Comparison of ENCODE assay signal across 12 mouse cellular contexts in the genomic region with DNA sequence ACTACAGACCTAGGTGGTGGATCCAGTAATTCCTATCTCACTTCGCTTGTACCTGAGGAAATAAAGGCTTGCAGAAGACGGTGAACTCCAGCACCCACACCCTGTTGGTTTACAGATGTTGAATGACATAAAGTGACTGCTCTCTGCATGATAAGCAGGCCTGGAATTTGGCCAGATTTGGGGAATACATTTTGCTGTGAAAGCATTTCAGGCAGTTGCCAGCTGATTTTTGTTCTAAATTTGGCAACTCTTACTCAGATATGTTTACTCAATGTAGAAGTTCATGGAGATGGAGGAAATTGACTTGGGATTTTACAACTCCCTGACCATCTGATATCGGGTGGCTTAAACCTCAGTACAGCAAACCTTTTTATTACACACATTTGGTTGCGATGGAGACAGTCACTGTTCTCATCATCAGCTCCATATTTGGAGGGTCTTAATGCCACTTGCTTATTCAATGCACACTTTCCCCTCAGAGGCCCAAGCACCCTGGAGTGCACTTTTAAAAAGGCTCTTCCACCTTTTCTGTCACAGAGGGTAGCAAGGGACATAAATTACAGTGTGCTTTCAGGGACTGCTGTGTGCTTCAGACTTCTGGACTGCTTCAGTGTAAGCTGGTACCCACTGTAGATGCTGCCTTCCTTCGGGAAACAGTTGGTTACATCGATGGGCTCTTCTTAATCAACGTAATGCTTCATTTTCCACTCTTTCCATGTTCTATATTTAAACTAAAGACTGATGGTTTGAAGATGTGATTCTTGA.
DNase-seq lines count a peak whose midpoint lies in the region; ATAC-seq and TF ChIP-seq lines count a peak whose summit lies in the region.
"Had no signal": no experiment of that assay in that cellular context is flagged by ENCODE, and none has a peak within 500 bp of the region (broad histone marks: within the 10 kb centered on the region; RNA-seq: fewer than 3 reads in every experiment).

No protein-coding gene starts in this region.

- TF ChIP-seq CTCF in heart, adult 2 months (IDR thresholded peaks at IDR 0.05) = no peak
- no peak for TF ChIP-seq CTCF in brain, embryonic 14.5 days (IDR thresholded peaks at IDR 0.05; ENCODE audit: borderline replicate concordance, extremely low read depth, insufficient read depth, insufficient read length)
- TF ChIP-seq CTCF in midbrain, postnatal 0 days (IDR thresholded peaks at IDR 0.05) = no peak

- no peak for TF ChIP-seq EP300 in heart, adult 2 months (IDR thresholded peaks at IDR 0.05; ENCODE audit: insufficient read depth, low read depth, low read length)

- no peaks in the 10 kb centered on the region for H3K36me3 ChIP-seq in heart, embryonic 13.5 days
- no peaks in the 10 kb centered on the region for H3K36me3 ChIP-seq in heart, adult 2 months (ENCODE audit: control insufficient read depth, insufficient read depth, low read length)
- no peaks in the 10 kb centered on the region for H3K36me3 ChIP-seq in limb, embryonic 14.5 days (ENCODE audit: control insufficient read depth, insufficient read depth, low read length)
- no peaks in the 10 kb centered on the region for H3K36me3 ChIP-seq in limb, embryonic 10.5 days
- no peaks in the 10 kb centered on the region for H3K36me3 ChIP-seq in midbrain, postnatal 0 days (ENCODE audit: insufficient read depth, low read length)
- H3K36me3 ChIP-seq: midbrain, embryonic 12.5 days had no signal

- no peak overlapping the region for H3K4me2 ChIP-seq in heart, embryonic 13.5 days
- no peak overlapping the region for H3K4me2 ChIP-seq in limb, embryonic 14.5 days (replicated peaks; ENCODE audit: low read depth, low read length, severe bottlenecking)
- no peak overlapping the region for H3K4me2 ChIP-seq in midbrain, postnatal 0 days (ENCODE audit: low read depth, low read length, poor library complexity, severe bottlenecking)
- H3K4me2 ChIP-seq: midbrain, embryonic 12.5 days had no signal

- H3K4me3 ChIP-seq in heart, embryonic 13.5 days = no peak overlapping the region
- no peak overlapping the region for H3K4me3 ChIP-seq in heart, adult 2 months
- no peak overlapping the region for H3K4me3 ChIP-seq in limb, embryonic 14.5 days (replicated peaks; ENCODE audit: low read length)
- no peak overlapping the region for H3K4me3 ChIP-seq in limb, embryonic 10.5 days
- H3K4me3 ChIP-seq in midbrain, postnatal 0 days (ENCODE audit: low read depth, low read length) = no peak overlapping the region
- H3K4me3 ChIP-seq: midbrain, embryonic 12.5 days had no signal

- DNase-seq in heart, adult 2 months = no peak
- peak; percentile 10 for DNase-seq in limb, embryonic 14.5 days (ENCODE audit: low spot score)
- DNase-seq in limb, embryonic 10.5 days (ENCODE audit: low spot score) = no peak
- DNase-seq in brain, embryonic 14.5 days (ENCODE audit: low read depth) = peak; percentile 65
- peak; percentile 39 for DNase-seq in midbrain, postnatal 0 days (ENCODE audit: low spot score)
- DNase-seq in embryo, embryonic 11 days = no peak
- DNase-seq: kidney, postnatal 10 days; liver, postnatal 0 days; thymus, postnatal 4 days had no signal

- H3K9me3 ChIP-seq in heart, embryonic 13.5 days = no peaks in the 10 kb centered on the region
- no peaks in the 10 kb centered on the region for H3K9me3 ChIP-seq in limb, embryonic 14.5 days (ENCODE audit: control insufficient read depth, low read length)
- H3K9me3 ChIP-seq in limb, embryonic 10.5 days (replicated peaks) = no peaks in the 10 kb centered on the region
- no peaks in the 10 kb centered on the region for H3K9me3 ChIP-seq in midbrain, postnatal 0 days (ENCODE audit: low read length)
- H3K9me3 ChIP-seq: midbrain, embryonic 12.5 days had no signal

- intact Hi-C loops in heart, adult 2 months (cut with DNase I) = no loop called here

- H3K27ac ChIP-seq in heart, embryonic 13.5 days (replicated peaks) = peak overlapping the region; percentile 42; the same call in 1 of the 2 replicates
- no peak overlapping the region for H3K27ac ChIP-seq in heart, adult 2 months
- H3K27ac ChIP-seq in limb, embryonic 14.5 days (replicated peaks; ENCODE audit: low read depth, low read length) = no peak overlapping the region
- no peak overlapping the region for H3K27ac ChIP-seq in limb, embryonic 10.5 days
- no peak overlapping the region for H3K27ac ChIP-seq in midbrain, postnatal 0 days (ENCODE audit: low read depth, low read length)
- H3K27ac ChIP-seq: midbrain, embryonic 12.5 days had no signal

- peaks cover 21% of the 10 kb centered on the region for H3K4me1 ChIP-seq in heart, embryonic 13.5 days
- H3K4me1 ChIP-seq in heart, adult 2 months (ENCODE audit: control insufficient read depth, insufficient read depth, low read length) = no peaks in the 10 kb centered on the region
- H3K4me1 ChIP-seq in limb, embryonic 14.5 days (ENCODE audit: control insufficient read depth, insufficient read depth, low read length) = no peaks in the 10 kb centered on the region
- H3K4me1 ChIP-seq in limb, embryonic 10.5 days = no peaks in the 10 kb centered on the region
- no peaks in the 10 kb centered on the region for H3K4me1 ChIP-seq in midbrain, postnatal 0 days (ENCODE audit: insufficient read depth, low read length)
- H3K4me1 ChIP-seq: midbrain, embryonic 12.5 days had no signal

- no peak for TF ChIP-seq POLR2A in heart, adult 2 months (IDR thresholded peaks at IDR 0.05; ENCODE audit: insufficient read depth, low read depth, low read length)
- TF ChIP-seq POLR2A in limb, embryonic 14.5 days (IDR thresholded peaks at IDR 0.05; ENCODE audit: borderline replicate concordance, extremely low read depth, insufficient read depth, insufficient read length) = no peak
- TF ChIP-seq POLR2A in brain, embryonic 14.5 days (IDR thresholded peaks at IDR 0.05; ENCODE audit: borderline replicate concordance, extremely low read depth, insufficient read depth, insufficient read length, poor library complexity, severe bottlenecking) = no peak

- ATAC-seq in heart, embryonic 13.5 days (ENCODE audit: extremely low read depth, insufficient number of reproducible peaks, low FRiP score, low TSS enrichment) = no peak
- ATAC-seq in limb, embryonic 14.5 days (ENCODE audit: low FRiP score, low read depth) = no peak
- no peak for ATAC-seq in midbrain, postnatal 0 days (ENCODE audit: low FRiP score)
- ATAC-seq: inflammation-experienced regulatory T-cells, adult 6 months; liver, postnatal 0 days had no signal

- no peak overlapping the region for H3K9ac ChIP-seq in heart, embryonic 13.5 days
- H3K9ac ChIP-seq in heart, adult 2 months (ENCODE audit: low read depth, low read length) = no peak overlapping the region
- no peak overlapping the region for H3K9ac ChIP-seq in limb, embryonic 14.5 days (ENCODE audit: low read depth, low read length, severe bottlenecking)
- no peak overlapping the region for H3K9ac ChIP-seq in midbrain, postnatal 0 days (replicated peaks; ENCODE audit: low read length, poor library complexity, severe bottlenecking)
- H3K9ac ChIP-seq: liver, postnatal 0 days; midbrain, embryonic 12.5 days had no signal

- H3K27me3 ChIP-seq in heart, embryonic 13.5 days (replicated peaks) = no peaks in the 10 kb centered on the region
- no peaks in the 10 kb centered on the region for H3K27me3 ChIP-seq in heart, adult 2 months (ENCODE audit: control insufficient read depth, insufficient read depth, low read length)
- no peaks in the 10 kb centered on the region for H3K27me3 ChIP-seq in limb, embryonic 14.5 days (ENCODE audit: control insufficient read depth, insufficient read depth, low read length)
- no peaks in the 10 kb centered on the region for H3K27me3 ChIP-seq in limb, embryonic 10.5 days (ENCODE audit: low read depth, poor library complexity, severe bottlenecking)
- H3K27me3 ChIP-seq in midbrain, postnatal 0 days (ENCODE audit: insufficient read depth, low read length) = no peaks in the 10 kb centered on the region
- H3K27me3 ChIP-seq: midbrain, embryonic 12.5 days had no signal

- WGBS in heart, embryonic 13.5 days = 66% methylated on average over 7 of the region's 7 CpGs
- 61% methylated on average over 7 of the region's 7 CpGs for WGBS in heart, adult 2 months
- WGBS in limb, embryonic 14.5 days = 76% methylated on average over 7 of the region's 7 CpGs
- WGBS in limb, embryonic 10.5 days = 90% methylated on average over 7 of the region's 7 CpGs
- 73% methylated on average over 7 of the region's 7 CpGs for WGBS in midbrain, postnatal 0 days

- H3K79me2 ChIP-seq in heart, adult 2 months (replicated peaks; ENCODE audit: control insufficient read depth, insufficient read depth, low read length) = no peaks in the 10 kb centered on the region

Comparison
In these comparisons a context has a peak if more than half of its experiments do, and no peak if none do; other contexts are left out.
1. DNase-seq: peak in limb, embryonic 14.5 days (single experiment), brain, embryonic 14.5 days (single experiment) and midbrain, postnatal 0 days (single experiment); none in heart, adult 2 months (0 of 2), limb, embryonic 10.5 days (single experiment) and embryo, embryonic 11 days (single experiment).